Mouse (Mus musculus): ENCODE data around the gene Anks1b. TPM values are rescaled to one million over a fixed set of nuclear protein-coding genes. Genes with fewer than 3 reads are reported as not detected.

Anks1b gene
- total RNA-seq, 1 experiment from 2014 or later: not detected

- ATAC-seq (replicated peaks in 1 of 2; ENCODE audit: insufficient read depth in 1 of 2, low FRiP score in 2 of 2, low TSS enrichment in 1 of 2, low read depth in 1 of 2, poor library complexity in 2 of 2, severe bottlenecking in 2 of 2): no peak
These were observed 1079.9 kb downstream of the Anks1b start for GRCm38 (mm10) chr10:90953103-90953709.

DNA sequence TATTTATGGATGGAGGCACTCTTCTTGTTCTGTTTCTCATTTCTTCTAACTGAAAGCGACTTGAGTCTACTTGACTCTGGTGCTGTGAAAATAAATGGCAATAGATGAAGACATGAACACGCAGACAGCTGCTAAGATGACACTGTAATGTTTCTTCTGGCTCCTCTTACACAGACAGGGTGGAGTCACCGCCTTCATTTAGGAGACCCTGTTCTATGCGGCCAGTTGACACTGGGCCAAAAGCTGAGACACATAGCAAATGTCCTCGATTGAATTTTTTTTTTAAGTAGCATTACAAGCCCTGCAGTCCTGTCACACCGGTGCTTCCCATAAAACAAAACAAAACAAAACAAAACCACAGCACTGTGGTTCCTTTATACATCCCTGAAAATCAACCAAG lies 1080.5 kb downstream of the Anks1b start:
- ATAC-seq (replicated peaks in 1 of 2; ENCODE audit: insufficient read depth in 1 of 2, low FRiP score in 2 of 2, low TSS enrichment in 1 of 2, low read depth in 1 of 2, poor library complexity in 2 of 2, severe bottlenecking in 2 of 2): no peak

DNA sequence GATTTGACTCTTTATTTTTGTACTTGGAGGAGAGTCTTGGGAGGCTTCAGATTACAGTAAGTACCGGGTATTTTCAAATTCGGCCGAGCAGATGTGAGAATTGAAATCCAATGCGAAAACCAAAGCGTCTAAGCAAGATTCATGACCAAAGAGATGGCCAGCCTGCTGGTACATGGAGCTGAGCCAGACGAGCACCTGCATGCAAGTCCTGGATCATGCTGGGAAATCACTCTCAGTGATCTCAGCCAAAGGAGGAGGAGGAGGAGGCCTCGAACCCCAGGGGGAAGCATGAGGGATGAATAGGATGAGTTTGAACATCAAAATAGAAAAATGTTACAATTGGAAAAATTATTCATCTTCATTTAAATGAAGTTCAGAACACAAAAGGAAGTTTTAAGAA lies 1087.1 kb downstream of the Anks1b start:
- ATAC-seq (replicated peaks in 1 of 2; ENCODE audit: insufficient read depth in 1 of 2, low FRiP score in 2 of 2, low TSS enrichment in 1 of 2, low read depth in 1 of 2, poor library complexity in 2 of 2, severe bottlenecking in 2 of 2): no peak

GRCm38 (mm10) chr10:90964511-90964910 lies 1091.2 kb downstream of the Anks1b start:
- peak in 1 of 2 experiments; percentile 16; a peak in 1 of 4 replicates for ATAC-seq (replicated peaks in 1 of 2; ENCODE audit: insufficient read depth in 1 of 2, low FRiP score in 2 of 2, low TSS enrichment in 1 of 2, low read depth in 1 of 2, poor library complexity in 2 of 2, severe bottlenecking in 2 of 2)

GRCm38 (mm10) chr10:90965671-90966315 lies 1092.5 kb downstream of the Anks1b start:
- ATAC-seq (replicated peaks in 1 of 2; ENCODE audit: insufficient read depth in 1 of 2, low FRiP score in 2 of 2, low TSS enrichment in 1 of 2, low read depth in 1 of 2, poor library complexity in 2 of 2, severe bottlenecking in 2 of 2): no peak

GRCm38 (mm10) chr10:90966821-90967220 lies 1093.5 kb downstream of the Anks1b start:
- ATAC-seq (replicated peaks in 1 of 2; ENCODE audit: insufficient read depth in 1 of 2, low FRiP score in 2 of 2, low TSS enrichment in 1 of 2, low read depth in 1 of 2, poor library complexity in 2 of 2, severe bottlenecking in 2 of 2): peak; percentile 36 to 47; a peak in 3 of 4 replicates

DNA sequence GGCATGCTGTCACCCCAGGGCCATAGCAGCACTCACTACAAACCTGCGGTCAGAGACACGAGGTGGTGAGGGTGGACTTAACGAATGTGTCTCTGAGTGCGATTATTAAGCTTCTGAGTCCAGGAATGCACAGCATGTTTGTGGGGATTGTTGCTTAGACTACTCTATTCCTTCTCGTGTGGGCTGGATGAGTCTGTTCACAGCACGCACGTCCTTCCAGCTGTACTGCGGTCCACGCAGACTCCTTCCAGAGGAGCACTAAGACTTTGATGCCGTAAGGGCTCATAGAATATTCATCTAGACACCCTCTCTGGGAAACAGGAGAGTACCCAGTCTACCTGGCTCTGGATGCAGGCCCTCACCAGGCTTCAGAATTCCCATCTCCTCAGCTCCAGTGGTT lies 1094.9 kb downstream of the Anks1b start:
- no peak for ATAC-seq (replicated peaks in 1 of 2; ENCODE audit: insufficient read depth in 1 of 2, low FRiP score in 2 of 2, low TSS enrichment in 1 of 2, low read depth in 1 of 2, poor library complexity in 2 of 2, severe bottlenecking in 2 of 2)

DNA sequence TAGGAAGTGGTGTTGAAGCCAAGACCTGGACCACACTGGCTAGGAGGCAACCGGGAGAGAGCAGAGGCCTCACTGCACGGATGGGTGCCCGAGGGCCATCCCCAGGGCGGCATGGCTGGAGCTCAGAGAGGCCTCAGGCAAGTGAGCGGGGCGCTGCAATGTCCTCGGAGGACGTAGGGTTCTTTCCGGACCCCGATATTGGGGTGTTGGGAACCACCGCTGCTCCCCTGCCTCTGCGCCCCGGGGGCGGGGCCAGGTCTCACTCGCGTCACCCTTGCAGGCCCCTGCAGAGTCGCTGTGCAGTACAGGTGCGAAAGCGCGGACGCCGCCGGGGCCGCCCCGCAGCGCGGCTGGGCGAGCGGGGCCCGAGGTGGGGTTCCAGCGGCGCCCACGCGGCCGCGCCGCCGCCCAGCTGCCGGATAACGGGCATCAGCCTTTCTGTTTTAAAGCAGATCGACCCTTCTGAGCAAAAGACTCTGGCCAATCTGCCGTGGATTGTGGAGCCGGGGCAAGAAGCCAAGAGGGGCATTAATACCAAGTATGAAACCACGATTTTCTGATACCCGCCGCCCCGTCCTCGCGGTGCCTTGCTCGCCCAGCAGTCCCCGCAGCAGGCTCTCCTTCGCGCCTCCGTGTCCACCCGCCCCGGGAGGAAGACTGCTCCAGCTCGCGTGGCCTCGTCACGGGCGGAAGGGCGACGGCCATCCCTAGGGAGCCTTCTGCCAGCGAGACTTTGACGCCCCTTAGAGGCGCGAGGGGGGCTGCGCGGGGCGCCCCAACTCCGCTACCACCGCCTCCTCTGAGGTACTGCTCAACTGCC lies 1096.3 kb downstream of the Anks1b start:
- ATAC-seq (replicated peaks in 1 of 2; ENCODE audit: insufficient read depth in 1 of 2, low FRiP score in 2 of 2, low TSS enrichment in 1 of 2, low read depth in 1 of 2, poor library complexity in 2 of 2, severe bottlenecking in 2 of 2): peak in 1 of 2 experiments; percentile 24; a peak in 2 of 4 replicates

DNA sequence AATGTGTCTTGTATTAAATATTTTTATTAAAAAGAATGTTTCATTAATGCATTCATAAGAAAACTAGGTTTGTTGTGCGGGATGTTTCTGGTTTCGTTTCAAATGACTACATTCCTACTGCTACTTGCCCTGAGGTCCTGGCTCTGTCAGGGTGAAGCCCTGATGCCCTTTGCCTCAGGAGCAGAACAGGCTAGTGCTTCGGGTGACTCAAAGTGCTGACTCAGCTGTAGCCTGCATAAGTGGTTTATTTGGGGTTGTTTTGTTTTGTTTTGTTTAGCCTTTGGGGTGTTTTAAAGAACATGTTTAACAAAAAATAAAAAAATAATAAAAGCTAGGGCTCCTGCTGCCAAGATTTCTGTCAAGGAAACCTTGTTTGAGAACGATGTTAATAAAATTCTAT lies 1097.3 kb downstream of the Anks1b start:
- ATAC-seq (replicated peaks in 1 of 2; ENCODE audit: insufficient read depth in 1 of 2, low FRiP score in 2 of 2, low TSS enrichment in 1 of 2, low read depth in 1 of 2, poor library complexity in 2 of 2, severe bottlenecking in 2 of 2): no peak

DNA sequence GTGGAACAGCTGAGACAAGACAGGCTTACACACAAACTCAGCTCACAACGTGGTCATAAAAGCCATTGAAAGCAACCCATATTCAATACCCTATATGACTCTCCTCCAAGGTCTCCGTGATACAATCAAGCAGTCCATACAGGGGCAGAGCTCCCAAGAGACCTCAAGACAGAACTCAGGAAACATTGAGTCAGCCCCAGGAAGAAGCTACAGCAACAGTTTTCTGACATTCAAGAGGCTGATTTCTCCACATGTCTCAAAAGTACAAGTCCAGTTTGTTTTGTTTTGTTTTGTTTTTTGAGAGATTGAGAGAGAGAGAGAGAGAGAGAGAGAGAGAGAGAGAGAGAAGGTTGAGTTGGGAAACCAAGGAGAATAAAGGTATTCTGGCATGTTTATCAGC lies 1100.8 kb downstream of the Anks1b start:
- ATAC-seq (replicated peaks in 1 of 2; ENCODE audit: insufficient read depth in 1 of 2, low FRiP score in 2 of 2, low TSS enrichment in 1 of 2, low read depth in 1 of 2, poor library complexity in 2 of 2, severe bottlenecking in 2 of 2): no peak

DNA sequence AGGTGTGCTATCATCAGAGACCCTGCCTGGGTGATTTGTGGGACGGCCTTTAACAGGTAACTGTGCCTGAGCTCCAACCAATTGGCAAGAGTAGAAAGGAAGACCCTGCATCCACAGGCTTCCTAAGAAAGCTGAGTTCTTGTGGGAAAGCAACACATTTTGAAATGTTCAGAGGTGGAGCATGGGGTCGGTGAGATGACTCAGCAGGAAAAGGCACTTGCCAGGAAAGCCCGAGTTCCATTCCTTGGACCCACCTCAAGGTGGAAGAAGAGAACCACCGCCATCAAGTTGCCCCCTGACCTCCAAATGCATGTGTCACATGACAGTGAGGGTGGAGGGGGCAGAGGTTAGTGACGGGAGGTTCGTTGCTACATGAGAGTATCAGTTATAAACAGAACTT lies 1101.2 kb downstream of the Anks1b start:
- 0 out of 4 replicates have a peak, but pooled peaks of 1 of the 2 experiments have one; percentile 25 for ATAC-seq (replicated peaks in 1 of 2; ENCODE audit: insufficient read depth in 1 of 2, low FRiP score in 2 of 2, low TSS enrichment in 1 of 2, low read depth in 1 of 2, poor library complexity in 2 of 2, severe bottlenecking in 2 of 2)

- ATAC-seq (replicated peaks in 1 of 2; ENCODE audit: insufficient read depth in 1 of 2, low FRiP score in 2 of 2, low TSS enrichment in 1 of 2, low read depth in 1 of 2, poor library complexity in 2 of 2, severe bottlenecking in 2 of 2): no peak
These were observed 1108.5 kb downstream of the Anks1b start for GRCm38 (mm10) chr10:90981811-90982210.

DNA sequence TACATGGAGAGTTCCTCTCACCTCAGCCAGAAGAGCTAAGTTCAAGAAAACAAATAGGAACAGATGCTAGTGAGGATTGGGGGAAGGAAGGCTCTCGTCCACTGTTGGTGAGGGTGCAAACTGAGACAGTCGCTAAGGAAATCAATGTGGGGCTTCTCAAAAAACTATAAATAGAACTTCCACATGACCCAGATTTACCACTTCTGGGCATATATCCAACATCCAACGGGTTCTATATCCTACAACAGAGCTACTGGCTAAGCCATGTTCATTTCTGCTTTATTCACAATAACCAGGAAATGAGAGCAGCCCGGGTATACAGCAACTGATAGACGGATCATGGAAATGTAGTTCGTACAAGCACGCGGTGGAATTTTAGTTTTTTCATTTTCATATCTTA lies 1109.7 kb downstream of the Anks1b start:
- ATAC-seq (replicated peaks in 1 of 2; ENCODE audit: insufficient read depth in 1 of 2, low FRiP score in 2 of 2, low TSS enrichment in 1 of 2, low read depth in 1 of 2, poor library complexity in 2 of 2, severe bottlenecking in 2 of 2): peak; percentile 74 to 87

DNA sequence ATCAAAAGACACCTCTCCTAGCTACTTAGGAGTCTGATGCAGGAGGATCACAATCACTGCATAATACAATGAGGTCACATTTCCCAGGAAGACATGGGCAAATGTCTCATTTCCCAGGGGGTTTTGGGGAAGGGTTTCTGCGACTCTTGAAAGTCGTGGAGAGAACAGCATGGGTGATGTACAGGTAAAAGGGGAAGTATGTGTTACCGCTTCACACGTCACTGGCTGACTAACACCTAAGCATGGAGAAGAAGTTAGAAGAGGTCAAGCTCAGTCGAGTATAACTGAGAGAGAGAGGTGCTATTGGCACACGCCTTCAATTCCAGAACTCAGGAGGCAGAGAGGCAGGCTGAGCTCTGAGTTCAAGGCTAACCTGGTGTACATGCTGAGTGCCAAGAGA lies 1117.0 kb downstream of the Anks1b start:
- no peak for ATAC-seq (replicated peaks in 1 of 2; ENCODE audit: insufficient read depth in 1 of 2, low FRiP score in 2 of 2, low TSS enrichment in 1 of 2, low read depth in 1 of 2, poor library complexity in 2 of 2, severe bottlenecking in 2 of 2)

- ATAC-seq (replicated peaks in 1 of 2; ENCODE audit: insufficient read depth in 1 of 2, low FRiP score in 2 of 2, low TSS enrichment in 1 of 2, low read depth in 1 of 2, poor library complexity in 2 of 2, severe bottlenecking in 2 of 2): no peak
These were observed 1118.9 kb downstream of the Anks1b start for GRCm38 (mm10) chr10:90992237-90992636.

- no peak for ATAC-seq (replicated peaks in 1 of 2; ENCODE audit: insufficient read depth in 1 of 2, low FRiP score in 2 of 2, low TSS enrichment in 1 of 2, low read depth in 1 of 2, poor library complexity in 2 of 2, severe bottlenecking in 2 of 2)
These were observed 1120.6 kb downstream of the Anks1b start for GRCm38 (mm10) chr10:90993869-90994268.

- no peak for ATAC-seq (replicated peaks in 1 of 2; ENCODE audit: insufficient read depth in 1 of 2, low FRiP score in 2 of 2, low TSS enrichment in 1 of 2, low read depth in 1 of 2, poor library complexity in 2 of 2, severe bottlenecking in 2 of 2)
These were observed 1126.6 kb downstream of the Anks1b start for GRCm38 (mm10) chr10:90999899-91000298.

GRCm38 (mm10) chr10:91001421-91001820 lies 1128.1 kb downstream of the Anks1b start:
- no peak for ATAC-seq (replicated peaks in 1 of 2; ENCODE audit: insufficient read depth in 1 of 2, low FRiP score in 2 of 2, low TSS enrichment in 1 of 2, low read depth in 1 of 2, poor library complexity in 2 of 2, severe bottlenecking in 2 of 2)
